Mouse (Mus musculus) retina, adult 2 months (tissue): ENCODE data around the gene Arhgdig.
"Not testable (repeated sequence)": the region's sequence is repeated elsewhere in the genome, so short reads cannot be mapped to it uniquely, and the experiment has no call there.

Experiments used
- DNase-seq: peaks from one replicate; pipeline ENCODE4 v3.0.0-alpha.2; 2012; ENCODE audit warnings: low read depth, low spot score

Gene Arhgdig

GRCm38 (mm10) chr17:26204766-26205165 lies 2.8 kb downstream of the Arhgdig start:
- no peak for DNase-seq

- DNase-seq: no peak
Observed at GRCm38 (mm10) chr17:26203321-26203811, 4.2 kb downstream of the Arhgdig start.

- DNase-seq: no peak
Observed at GRCm38 (mm10) chr17:26202737-26203136, 4.8 kb downstream of the Arhgdig start, which contains the start of gene Rgs11. Gene Rgs11 (plus strand): TSS chr17:26202951.

- no peak for DNase-seq
Observed at GRCm38 (mm10) chr17:26201998-26202397, 5.6 kb downstream of the Arhgdig start.

GRCm38 (mm10) chr17:26200831-26201705 lies 6.5 kb downstream of the Arhgdig start:
- DNase-seq: no peak

GRCm38 (mm10) chr17:26198892-26199291 lies 8.7 kb downstream of the Arhgdig start, which contains the start of gene Pdia2:
Gene Pdia2 (minus strand): TSS chr17:26199087.
- DNase-seq: no peak

- no peak for DNase-seq
Observed at GRCm38 (mm10) chr17:26192481-26193190, 14.9 kb downstream of the Arhgdig start.

GRCm38 (mm10) chr17:26191486-26191885 lies 16.1 kb downstream of the Arhgdig start:
- DNase-seq: not testable (repeated sequence)

- DNase-seq: no peak
Observed at GRCm38 (mm10) chr17:26188091-26188805, 19.3 kb downstream of the Arhgdig start.

- no peak for DNase-seq
Observed at GRCm38 (mm10) chr17:26187592-26187991, 20.0 kb downstream of the Arhgdig start.

GRCm38 (mm10) chr17:26181179-26181578 lies 26.4 kb downstream of the Arhgdig start:
- DNase-seq: no peak

GRCm38 (mm10) chr17:26178611-26179010 lies 29.0 kb downstream of the Arhgdig start:
- no peak for DNase-seq

GRCm38 (mm10) chr17:26175248-26175647 lies 32.3 kb downstream of the Arhgdig start:
- not testable (repeated sequence) for DNase-seq

GRCm38 (mm10) chr17:26168039-26168438 lies 39.5 kb downstream of the Arhgdig start:
- DNase-seq: no peak

- DNase-seq: no peak
Observed at GRCm38 (mm10) chr17:26162736-26163135, 44.9 kb downstream of the Arhgdig start.

GRCm38 (mm10) chr17:26151886-26152630 lies 55.5 kb downstream of the Arhgdig start:
- DNase-seq: no peak
